Mouse (Mus musculus) layer of hippocampus, adult 2 months (tissue): ENCODE measurements around the gene Arid1b. TPM values are rescaled to one million over a fixed set of nuclear protein-coding genes. Genes with fewer than 3 reads are reported as not detected.

Experiments
- DNase-seq, 2 experiments: peaks; one replicate each; pipeline ENCODE4 v3.0.0; 2022; ENCODE audit warnings: low spot score in 2 of 2
- H3K27ac ChIP-seq: fragments of 200-600 bp; 2 replicates; pipeline ENCODE4 v1.8.1; 2022
- H3K4me3 ChIP-seq: fragments of 200-600 bp; 2 replicates; pipeline ENCODE4 v1.8.1; 2022; ENCODE audit warnings: mild to moderate bottlenecking
- CTCF ChIP-seq: fragments of 200-600 bp; conservative IDR thresholded peaks from 2 replicates; pipeline ENCODE4 v1.8.1; 2022; ENCODE audit warnings: antibody characterized with exemption, mild to moderate bottlenecking, moderate library complexity
- total RNA-seq, 2 experiments: library from RNA; stranded (reverse); gene quantifications; 2 replicates each; pipeline ENCODE4 v1.2.3; 2021

The Arid1b gene
- total RNA-seq, 2 experiments from 2014 or later = 114 to 119 TPM

GRCm38 (mm10) chr17:5247737-5248136 lies 253.6 kb downstream of the Arid1b start:
- peak overlapping the region; percentile 76; the same call in 1 of the 2 replicates for H3K27ac ChIP-seq
- H3K4me3 ChIP-seq = no peak overlapping the region
- DNase-seq = no peak
- no peak for TF ChIP-seq CTCF

GRCm38 (mm10) chr17:5248957-5249656 lies 255.0 kb downstream of the Arid1b start:
- DNase-seq = peak; percentile 62 to 79
- Histone ChIP-seq H3K4me3 (no peak overlapping the region), H3K27ac (peak overlapping the region; percentile 82)
- TF ChIP-seq CTCF = no peak

GRCm38 (mm10) chr17:5249681-5250180 lies 255.6 kb downstream of the Arid1b start:
- H3K27ac ChIP-seq = peak overlapping the region; percentile 82
- no peak overlapping the region for H3K4me3 ChIP-seq

GRCm38 (mm10) chr17:5252436-5252835 lies 258.3 kb downstream of the Arid1b start:
- peak; percentile 64 to 80 for DNase-seq
- peak; percentile 88 for TF ChIP-seq CTCF
- H3K4me3 ChIP-seq = no peak overlapping the region
- peak overlapping the region; percentile 68 for H3K27ac ChIP-seq

More at GRCm38 (mm10) chr17:5249681-5250180, 255.6 kb downstream of the Arid1b start:
- no peak for DNase-seq
- no peak for TF ChIP-seq CTCF

- DNase-seq = no peak
- TF ChIP-seq CTCF = no peak
- Histone ChIP-seq H3K27ac (peak overlapping the region; percentile 8; the same call in 1 of the 2 replicates), H3K4me3 (no peak overlapping the region)
Observed at GRCm38 (mm10) chr17:5254717-5255617, 260.8 kb downstream of the Arid1b start.

GRCm38 (mm10) chr17:5255618-5255933 lies 261.4 kb downstream of the Arid1b start:
- Histone ChIP-seq H3K4me3 (no peak overlapping the region), H3K27ac (peak overlapping the region; percentile 49; the same call in 1 of the 2 replicates)
- TF ChIP-seq CTCF = no peak
- DNase-seq = no peak

GRCm38 (mm10) chr17:5258978-5259377 lies 264.8 kb downstream of the Arid1b start:
- no peak for TF ChIP-seq CTCF

GRCm38 (mm10) chr17:5261131-5261651 lies 267.1 kb downstream of the Arid1b start:
- H3K4me3 ChIP-seq = no peak overlapping the region; the same call in 1 of the 2 replicates
- peak overlapping the region; percentile 91 for H3K27ac ChIP-seq
- TF ChIP-seq CTCF = no peak
- peak; percentile 47 to 71 for DNase-seq

More at GRCm38 (mm10) chr17:5258978-5259377, 264.8 kb downstream of the Arid1b start:
- Histone ChIP-seq H3K4me3 (no peak overlapping the region), H3K27ac (peak overlapping the region; percentile 91; the same call in 1 of the 2 replicates)
- DNase-seq = no peak

- no peak for DNase-seq
- TF ChIP-seq CTCF = no peak
- H3K4me3 ChIP-seq = no peak overlapping the region
- H3K27ac ChIP-seq = peak overlapping the region; percentile 91
Observed at GRCm38 (mm10) chr17:5261874-5262605, 267.9 kb downstream of the Arid1b start.

GRCm38 (mm10) chr17:5262788-5263187 lies 268.7 kb downstream of the Arid1b start:
- TF ChIP-seq CTCF = no peak
- no peak overlapping the region for H3K4me3 ChIP-seq
- DNase-seq = no peak
- peak overlapping the region; percentile 91 for H3K27ac ChIP-seq

GRCm38 (mm10) chr17:5264783-5265182 lies 270.7 kb downstream of the Arid1b start:
- TF ChIP-seq CTCF = no peak
- no peak for DNase-seq
- Histone ChIP-seq H3K4me3 (no peak overlapping the region), H3K27ac (peak overlapping the region; percentile 61; the same call in 1 of the 2 replicates)

GRCm38 (mm10) chr17:5265615-5266014 lies 271.5 kb downstream of the Arid1b start:
- H3K27ac ChIP-seq = 0 out of 2 replicates have a peak overlapping the region, but pooled peaks have one; percentile 7
- DNase-seq = no peak
- no peak overlapping the region for H3K4me3 ChIP-seq
- TF ChIP-seq CTCF = no peak
